Mouse (Mus musculus): Measurements from ENCODE around the gene Letmd1. TPM values are rescaled to one million over a fixed set of nuclear protein-coding genes. Genes with fewer than 3 reads are reported as not detected.

Letmd1 gene
- polyA plus RNA-seq, 1 experiment from 2014 or later, result 36.0 TPM

DNA sequence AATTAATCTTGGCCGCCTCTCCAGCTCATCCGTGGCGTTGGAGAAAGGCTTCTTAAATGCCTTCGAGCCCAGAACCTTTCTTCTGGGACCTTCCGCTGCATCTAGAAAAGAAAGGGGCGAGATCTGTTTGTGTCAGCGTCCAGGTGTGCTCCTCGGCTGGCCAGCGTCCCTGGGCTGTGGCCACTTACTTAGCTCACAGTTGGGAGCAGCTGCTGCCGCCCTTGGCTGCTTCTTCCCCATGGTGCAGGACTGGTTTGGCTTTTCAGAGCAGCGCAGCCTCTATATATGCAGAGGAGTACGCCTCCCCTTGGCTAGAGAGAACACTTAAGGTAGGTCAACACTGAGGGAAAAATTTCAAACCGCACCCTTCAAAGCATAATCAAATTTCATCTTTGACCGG lies 44.9 kb upstream of the Letmd1 start:
- Histone ChIP-seq H3K36me3 (ENCODE audit: control insufficient read depth, insufficient read depth, low read length) (no peaks in the 10 kb centered on the region), H3K9ac (ENCODE audit: low read depth, low read length) (peak overlapping the region; percentile 66), H3K27ac (ENCODE audit: low read depth, low read length) (no peak overlapping the region), H3K4me3 (ENCODE audit: low read depth, low read length) (peak overlapping the region; percentile 100), H3K4me2 (peak overlapping the region; percentile 100), H3K4me1 (replicated peaks; ENCODE audit: control insufficient read depth, insufficient read depth, low read length) (peaks cover 32% of the 10 kb centered on the region), H3K27me3 (replicated peaks; ENCODE audit: control insufficient read depth, insufficient read depth, low read length) (peaks cover 13% of the 10 kb centered on the region), H3K9me3 (ENCODE audit: control insufficient read depth, low read length) (no peaks in the 10 kb centered on the region)
- 5% methylated on average over 14 of the region's 14 CpGs for WGBS
- ATAC-seq (replicated peaks; ENCODE audit: low FRiP score) (no peak), DNase-seq (ENCODE audit: low spot score) (no peak)

DNA sequence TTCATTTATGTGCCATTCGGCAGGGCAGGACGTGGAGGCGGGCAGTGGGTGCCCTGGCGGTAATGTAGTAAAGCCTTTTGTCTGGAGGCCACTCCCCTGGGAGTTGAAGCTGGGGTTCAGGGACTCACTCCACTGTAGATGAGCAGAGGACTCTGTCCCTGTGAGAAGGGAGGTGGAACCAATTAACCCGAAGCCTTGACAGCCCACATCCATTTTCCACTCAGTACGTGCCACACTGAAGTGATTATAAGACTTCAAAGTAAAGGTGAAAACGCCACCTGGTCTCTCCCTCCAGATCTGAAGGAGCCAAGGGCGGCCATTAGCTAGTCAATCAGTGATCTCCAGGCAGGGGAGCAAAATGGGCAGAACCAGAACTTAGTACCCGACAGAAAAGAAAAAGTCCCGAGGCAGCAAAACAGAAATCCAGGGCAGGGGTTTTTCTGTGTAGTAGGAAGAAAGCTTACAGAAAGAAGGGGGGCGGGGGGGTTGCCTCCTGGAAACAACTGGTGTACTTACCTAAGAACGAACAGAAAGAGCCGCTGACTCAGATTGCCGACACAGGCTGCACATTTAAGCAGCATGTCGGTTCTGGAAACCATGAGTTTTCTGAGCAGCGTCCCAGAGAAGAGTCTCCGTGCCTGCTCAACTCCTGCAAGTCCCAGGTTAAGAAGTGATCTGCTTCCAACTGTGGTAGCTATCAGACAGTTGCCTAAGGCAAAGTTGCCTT lies 44.3 kb upstream of the Letmd1 start, which contains the start of gene Slc11a2:
Gene Slc11a2 (minus strand): TSS at position 677 of the 727 bp plus-strand sequence.
- DNase-seq (ENCODE audit: low spot score) (no peak), ATAC-seq (replicated peaks; ENCODE audit: low FRiP score) (no peak)
- H3K4me1 ChIP-seq (replicated peaks; ENCODE audit: control insufficient read depth, insufficient read depth, low read length), result peaks cover 26% of the 10 kb centered on the region
- WGBS, result 31% methylated on average over 17 of the region's 17 CpGs
- peak within 1 kb of the TSS; percentile 100 for H3K4me3 ChIP-seq (ENCODE audit: low read depth, low read length)
- H3K27me3 ChIP-seq (replicated peaks; ENCODE audit: control insufficient read depth, insufficient read depth, low read length), result peaks cover 13% of the 10 kb centered on the region
- no peaks in the 10 kb centered on the region for H3K9me3 ChIP-seq (ENCODE audit: control insufficient read depth, low read length)
- H3K36me3 ChIP-seq (ENCODE audit: control insufficient read depth, insufficient read depth, low read length), result no peaks in the 10 kb centered on the region
- H3K9ac ChIP-seq (ENCODE audit: low read depth, low read length), result peak within 1 kb of the TSS; percentile 66
- H3K4me2 ChIP-seq, result peak within 1 kb of the TSS; percentile 100
- H3K27ac ChIP-seq (ENCODE audit: low read depth, low read length), result no peak within 1 kb of the TSS

DNA sequence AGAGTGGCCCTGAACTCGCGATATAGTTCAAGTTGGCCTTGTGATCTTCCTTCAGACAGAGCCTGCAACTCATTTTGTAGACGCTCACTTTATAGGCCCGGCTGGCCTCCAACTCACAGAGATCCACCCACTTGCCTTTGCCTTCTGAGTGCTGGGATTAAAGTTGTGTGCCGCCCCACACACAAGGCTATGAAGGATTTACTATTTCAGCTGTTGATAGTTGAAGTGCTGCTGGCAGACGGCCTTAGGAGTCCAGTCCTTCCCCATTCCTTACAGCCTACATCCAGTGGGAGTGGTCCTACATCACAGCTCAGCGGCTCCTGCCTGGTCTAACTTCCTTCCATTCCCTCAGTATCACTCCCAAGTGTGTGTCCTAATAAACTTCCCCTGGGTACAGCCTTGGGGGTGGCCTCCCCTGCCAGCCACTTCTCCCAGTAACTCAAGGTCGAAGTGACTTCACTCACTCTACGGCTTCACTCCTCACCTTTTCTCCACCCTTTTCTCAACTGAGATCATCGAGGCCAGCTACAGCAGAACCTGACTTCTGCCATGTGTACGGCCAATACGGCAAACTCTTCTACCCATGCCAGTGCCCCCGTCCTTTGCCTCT lies 40.4 kb upstream of the Letmd1 start:
- Histone ChIP-seq H3K9me3 (ENCODE audit: control insufficient read depth, low read length) (no peaks in the 10 kb centered on the region), H3K27me3 (replicated peaks; ENCODE audit: control insufficient read depth, insufficient read depth, low read length) (peaks cover 13% of the 10 kb centered on the region), H3K4me3 (ENCODE audit: low read depth, low read length) (no peak overlapping the region), H3K27ac (ENCODE audit: low read depth, low read length) (no peak overlapping the region), H3K4me2 (no peak overlapping the region), H3K4me1 (replicated peaks; ENCODE audit: control insufficient read depth, insufficient read depth, low read length) (peaks cover 11% of the 10 kb centered on the region), H3K36me3 (ENCODE audit: control insufficient read depth, insufficient read depth, low read length) (no peaks in the 10 kb centered on the region), H3K9ac (ENCODE audit: low read depth, low read length) (no peak overlapping the region)
- 79% methylated on average over 13 of the region's 13 CpGs for WGBS
- DNase-seq (ENCODE audit: low spot score) (no peak), ATAC-seq (replicated peaks; ENCODE audit: low FRiP score) (no peak)

- Histone ChIP-seq H3K27ac (ENCODE audit: low read depth, low read length) (no peak overlapping the region), H3K4me3 (ENCODE audit: low read depth, low read length) (no peak overlapping the region), H3K36me3 (ENCODE audit: control insufficient read depth, insufficient read depth, low read length) (no peaks in the 10 kb centered on the region), H3K4me1 (replicated peaks; ENCODE audit: control insufficient read depth, insufficient read depth, low read length) (peaks cover 6% of the 10 kb centered on the region), H3K4me2 (no peak overlapping the region), H3K9me3 (ENCODE audit: control insufficient read depth, low read length) (no peaks in the 10 kb centered on the region), H3K9ac (ENCODE audit: low read depth, low read length) (no peak overlapping the region), H3K27me3 (replicated peaks; ENCODE audit: control insufficient read depth, insufficient read depth, low read length) (peaks cover 5% of the 10 kb centered on the region)
- ATAC-seq (replicated peaks; ENCODE audit: low FRiP score) (no peak), DNase-seq (ENCODE audit: low spot score) (no peak)
- WGBS, result 68% methylated on average over 11 of the region's 11 CpGs
Measured at GRCm38 (mm10) chr15:100429959-100430565, 38.8 kb upstream of the Letmd1 start.

- no peak overlapping the region for H3K4me2 ChIP-seq
- peaks cover 6% of the 10 kb centered on the region for H3K4me1 ChIP-seq (replicated peaks; ENCODE audit: control insufficient read depth, insufficient read depth, low read length)
- H3K36me3 ChIP-seq (ENCODE audit: control insufficient read depth, insufficient read depth, low read length), result no peaks in the 10 kb centered on the region
- peak; percentile 79 for ATAC-seq (replicated peaks; ENCODE audit: low FRiP score)
- no peak overlapping the region for H3K9ac ChIP-seq (ENCODE audit: low read depth, low read length)
- DNase-seq (ENCODE audit: low spot score), result no peak
- no peak overlapping the region for H3K27ac ChIP-seq (ENCODE audit: low read depth, low read length)
- no peak overlapping the region for H3K4me3 ChIP-seq (ENCODE audit: low read depth, low read length)
- WGBS, result 43% methylated on average over 4 of the region's 4 CpGs
- H3K9me3 ChIP-seq (ENCODE audit: control insufficient read depth, low read length), result no peaks in the 10 kb centered on the region
- H3K27me3 ChIP-seq (replicated peaks; ENCODE audit: control insufficient read depth, insufficient read depth, low read length), result no peaks in the 10 kb centered on the region
Measured at GRCm38 (mm10) chr15:100433234-100433633, 35.6 kb upstream of the Letmd1 start.

DNA sequence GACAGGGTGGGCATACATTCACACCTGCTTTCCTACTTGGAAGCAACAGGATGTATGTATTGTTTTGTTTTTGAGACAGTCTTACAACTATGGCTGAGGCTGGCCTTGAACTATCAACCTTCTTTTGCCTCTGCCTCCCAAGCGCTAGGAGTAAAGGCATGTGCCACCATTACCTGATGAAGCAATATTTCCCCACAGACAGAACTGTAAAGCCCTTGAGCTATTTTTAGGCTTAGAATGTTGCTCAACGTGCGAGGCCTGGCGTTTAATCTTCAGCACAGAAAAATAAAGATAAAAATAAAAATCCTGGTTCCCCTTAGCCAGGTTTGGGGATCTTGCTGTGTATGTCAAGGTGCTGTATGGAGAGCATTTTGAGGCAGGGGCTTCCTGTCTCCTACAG lies 32.7 kb upstream of the Letmd1 start:
- 61% methylated on average over 4 of the region's 4 CpGs for WGBS
- no peak for DNase-seq (ENCODE audit: low spot score)
- Histone ChIP-seq H3K4me3 (ENCODE audit: low read depth, low read length) (no peak overlapping the region), H3K4me2 (no peak overlapping the region), H3K9ac (ENCODE audit: low read depth, low read length) (no peak overlapping the region), H3K9me3 (ENCODE audit: control insufficient read depth, low read length) (no peaks in the 10 kb centered on the region), H3K27me3 (replicated peaks; ENCODE audit: control insufficient read depth, insufficient read depth, low read length) (no peaks in the 10 kb centered on the region), H3K36me3 (ENCODE audit: control insufficient read depth, insufficient read depth, low read length) (no peaks in the 10 kb centered on the region), H3K4me1 (replicated peaks; ENCODE audit: control insufficient read depth, insufficient read depth, low read length) (peaks cover 6% of the 10 kb centered on the region), H3K27ac (ENCODE audit: low read depth, low read length) (no peak overlapping the region)
- no peak for ATAC-seq (replicated peaks; ENCODE audit: low FRiP score)

- Histone ChIP-seq H3K9me3 (ENCODE audit: control insufficient read depth, low read length) (no peaks in the 10 kb centered on the region), H3K36me3 (ENCODE audit: control insufficient read depth, insufficient read depth, low read length) (no peaks in the 10 kb centered on the region), H3K4me3 (ENCODE audit: low read depth, low read length) (no peak overlapping the region), H3K4me2 (no peak overlapping the region), H3K27me3 (replicated peaks; ENCODE audit: control insufficient read depth, insufficient read depth, low read length) (no peaks in the 10 kb centered on the region), H3K27ac (ENCODE audit: low read depth, low read length) (no peak overlapping the region), H3K9ac (ENCODE audit: low read depth, low read length) (no peak overlapping the region), H3K4me1 (replicated peaks; ENCODE audit: control insufficient read depth, insufficient read depth, low read length) (peaks cover 6% of the 10 kb centered on the region)
- no peak for DNase-seq (ENCODE audit: low spot score)
- no peak for ATAC-seq (replicated peaks; ENCODE audit: low FRiP score)
- 68% methylated on average over 10 of the region's 10 CpGs for WGBS
Measured at GRCm38 (mm10) chr15:100436518-100436917, 32.3 kb upstream of the Letmd1 start.

GRCm38 (mm10) chr15:100443126-100443922 lies 25.5 kb upstream of the Letmd1 start:
- DNase-seq (ENCODE audit: low spot score), result peak; percentile 79
- no peaks in the 10 kb centered on the region for H3K27me3 ChIP-seq (replicated peaks; ENCODE audit: control insufficient read depth, insufficient read depth, low read length)
- WGBS, result 1% methylated on average over 22 of the region's 31 CpGs

More at GRCm38 (mm10) chr15:100443126-100443922, 25.5 kb upstream of the Letmd1 start:
- Histone ChIP-seq H3K9me3 (ENCODE audit: control insufficient read depth, low read length) (no peaks in the 10 kb centered on the region), H3K36me3 (ENCODE audit: control insufficient read depth, insufficient read depth, low read length) (no peaks in the 10 kb centered on the region), H3K4me1 (replicated peaks; ENCODE audit: control insufficient read depth, insufficient read depth, low read length) (peaks cover 8% of the 10 kb centered on the region; the same call in 1 of the 2 replicates), H3K9ac (ENCODE audit: low read depth, low read length) (peak overlapping the region; percentile 62), H3K4me3 (ENCODE audit: low read depth, low read length) (peak overlapping the region; percentile 50), H3K27ac (ENCODE audit: low read depth, low read length) (peak overlapping the region; percentile 49), H3K4me2 (peak overlapping the region; percentile 68)
- ATAC-seq (replicated peaks; ENCODE audit: low FRiP score), result peak; percentile 94
